Mouse (Mus musculus) monocyte, adult 5-6 weeks (primary cell): ENCODE measurements around the gene Raph1. TPM values are rescaled to one million over a fixed set of nuclear protein-coding genes. Genes with fewer than 3 reads are reported as not detected.
"Not testable (repeated sequence)": the region's sequence is repeated elsewhere in the genome, so short reads cannot be mapped to it uniquely, and the experiment has no call there.

Experiments used
- ATAC-seq: fragments of 153-309, 156-312 bp; replicated peaks from 2 replicates; pipeline ENCODE4 v1.8.0; 2017; ENCODE audit warnings: mild to moderate bottlenecking; ENCODE audit not compliant: low TSS enrichment, insufficient number of reproducible peaks, severe bottlenecking, poor library complexity, low FRiP score
- total RNA-seq: library from RNA; stranded (forward); fragments of 200-1000, 200-491, 200-594 nt; gene quantifications from 3 replicates; pipeline ENCODE4 v1.2.3, GENCODE M21; 2017

Gene Raph1
- total RNA-seq, 1 experiment from 2014 or later, result 7.5 TPM

- ATAC-seq, result no peak
Observed at GRCm38 (mm10) chr1:60470541-60470940, 96.4 kb downstream of the Raph1 start.

GRCm38 (mm10) chr1:60469491-60469890, 97.4 kb downstream of the Raph1 start:
- no peak for ATAC-seq

GRCm38 (mm10) chr1:60460623-60461022, 106.3 kb downstream of the Raph1 start:
- no peak for ATAC-seq

- ATAC-seq, result no peak
Observed at GRCm38 (mm10) chr1:60449896-60450295, 117.0 kb downstream of the Raph1 start.

- ATAC-seq, result 0 out of 2 replicates have a peak, but pooled peaks have one; percentile 40
Observed at GRCm38 (mm10) chr1:60447067-60447466, 119.8 kb downstream of the Raph1 start.

GRCm38 (mm10) chr1:60441438-60441837, 125.5 kb downstream of the Raph1 start:
- not testable (repeated sequence) for ATAC-seq

GRCm38 (mm10) chr1:60432497-60432896, 134.4 kb downstream of the Raph1 start:
- ATAC-seq, result no peak

Other genes with a start within 250 kb of the Raph1 start
- gene Cyp20a1, start 223.8 kb downstream of the Raph1 start, total RNA-seq, result 18.9 to 22.0 TPM (median 20.6 TPM) in 3 replicates
- gene Abi2, start 157.5 kb downstream of the Raph1 start, total RNA-seq, result 5.9 to 11.5 TPM (median 8.9 TPM) in 3 replicates
- gene Cd28, start 149.7 kb upstream of the Raph1 start, total RNA-seq, result 19.8 to 27.1 TPM (median 26.7 TPM) in 3 replicates